Mouse (Mus musculus) olfactory bulb, adult 2 months (tissue): ENCODE results near the gene Naif1. TPM values are rescaled to one million over a fixed set of nuclear protein-coding genes. Genes with fewer than 3 reads are reported as not detected.
A peak's percentile ranks its signal among the peaks of the same experiment; 100 is the strongest.

Experiments used
- H3K27ac ChIP-seq: fragments of 200-500 bp; 2 replicates; pipeline ENCODE4 v1.5.1; 2012; ENCODE audit warnings: low read depth, low read length; ENCODE audit not compliant: insufficient read depth
- H3K4me1 ChIP-seq: fragments of 200-500 bp; 2 replicates; pipeline ENCODE4 v1.6.1; 2012; ENCODE audit warnings: low read length; ENCODE audit not compliant: control insufficient read depth, insufficient read depth
- H3K4me3 ChIP-seq: fragments of 200-500 bp; 2 replicates; pipeline ENCODE4 v1.5.1; 2012; ENCODE audit warnings: mild to moderate bottlenecking, low read depth, low read length, moderate library complexity; ENCODE audit not compliant: insufficient read depth
- CTCF ChIP-seq: fragments of 200-500 bp; IDR thresholded peaks from 2 replicates; pipeline ENCODE4 v1.5.1; 2012; ENCODE audit warnings: low read depth, mild to moderate bottlenecking, low read length, moderate library complexity; ENCODE audit not compliant: insufficient read depth
- POLR2A ChIP-seq: fragments of 200-500 bp; IDR thresholded peaks from 2 replicates; pipeline ENCODE4 v1.6.1; 2012; ENCODE audit warnings: mild to moderate bottlenecking, low read depth, low read length, moderate library complexity; ENCODE audit not compliant: insufficient read depth
- WGBS: fragments of 180-500 bp; shearing (Covaris S2); methylation state at CpG from one replicate; pipeline ENCODE4 v1.1.7; 2018; 5-methylcytosine and 5-hydroxymethylcytosine counted together
- polyA plus RNA-seq: library from polyadenylated mRNA; stranded (reverse); fragments of >200 nt; gene quantifications from 2 replicates; pipeline ENCODE4 v1.2.4, GENCODE M21; 2012; ENCODE audit warnings: low replicate concordance; ENCODE audit not compliant: missing spikeins, insufficient read depth, insufficient read length

Naif1 gene
- polyA plus RNA-seq, 1 experiment = not detected

DNA sequence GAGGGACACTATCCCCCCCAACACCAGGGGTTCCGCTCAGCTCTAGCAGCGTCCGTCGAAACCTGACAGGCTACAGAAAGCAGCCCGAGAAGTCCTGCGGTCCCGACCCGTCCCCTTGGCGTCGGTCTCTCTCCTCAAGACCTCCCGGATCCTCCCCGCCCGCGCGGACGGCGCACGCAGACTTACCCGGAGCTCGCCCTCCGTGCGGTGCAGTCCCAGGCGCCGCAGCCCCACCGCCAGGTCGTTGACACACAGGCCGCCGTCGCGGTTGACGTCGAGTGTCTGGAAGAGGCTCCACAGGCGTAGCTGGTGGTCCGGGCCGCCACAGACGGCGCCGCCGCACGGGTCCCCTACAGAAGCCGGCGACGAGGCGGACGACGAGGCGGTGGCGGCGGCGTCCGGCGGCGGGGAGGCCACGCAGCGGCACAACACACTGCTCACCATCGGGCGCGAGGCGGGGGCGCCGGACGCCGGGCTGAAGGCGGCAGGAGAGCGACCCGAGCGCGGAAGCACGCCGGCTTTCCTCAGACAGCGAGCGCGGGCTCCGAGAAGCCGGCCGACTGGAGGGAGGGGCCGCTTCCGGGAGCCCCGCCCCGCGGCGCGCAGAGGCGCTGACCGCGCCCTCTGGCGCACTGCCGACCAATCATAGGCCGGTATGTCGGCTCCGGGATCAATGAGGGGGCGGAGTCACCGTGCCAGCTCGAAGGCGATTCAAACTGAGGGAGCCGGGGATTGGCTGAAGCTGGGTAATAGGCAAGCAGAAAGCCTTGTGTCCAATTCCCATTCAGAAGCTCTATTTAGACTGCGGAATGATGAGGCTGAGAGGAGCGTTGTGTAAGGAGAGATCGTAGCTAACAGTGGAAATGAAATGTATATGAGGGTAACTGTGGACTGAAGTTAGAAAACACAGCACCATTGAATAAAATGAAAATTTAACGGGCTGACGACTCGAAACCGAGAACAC lies 906 bp downstream of the Naif1 start, which contains the start of gene Slc25a25:
Gene Slc25a25, minus strand, starts transcription at position 565 of the 964 bp plus-strand sequence.
- under 1% methylated on average over 103 of the region's 103 CpGs for WGBS
- TF ChIP-seq POLR2A (peak; percentile 76), CTCF (no peak)
- peak within 1 kb of the TSS; percentile 62 for H3K4me3 ChIP-seq
- H3K27ac ChIP-seq = peak within 1 kb of the TSS; percentile 98
- H3K4me1 ChIP-seq = peaks cover 19% of the 10 kb centered on the region

DNA sequence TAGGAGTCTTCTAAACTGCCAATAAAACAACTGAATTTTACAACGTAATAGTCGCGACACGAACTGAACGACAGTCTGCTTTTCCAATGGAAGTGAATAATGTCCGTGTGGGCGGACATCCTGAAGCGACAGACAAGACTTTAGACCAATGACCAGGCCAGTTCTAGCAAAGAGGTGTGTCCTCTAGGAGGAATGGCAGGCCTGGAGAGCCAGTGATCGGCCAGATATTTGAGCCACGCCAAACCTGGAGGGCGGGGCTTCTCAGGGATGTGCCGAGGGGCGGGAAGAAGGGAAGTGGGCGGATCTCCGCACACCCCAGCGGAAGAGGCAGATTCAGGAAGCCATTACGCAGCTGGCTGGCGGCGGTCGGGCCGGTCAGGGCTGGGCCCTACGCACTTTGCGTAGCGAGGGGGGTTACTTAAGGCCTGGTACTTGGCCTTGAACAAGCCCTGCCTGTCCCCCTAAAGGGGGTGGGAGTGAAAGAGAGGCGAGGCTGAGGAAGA lies 1.7 kb downstream of the Naif1 start:
- peaks cover 18% of the 10 kb centered on the region for H3K4me1 ChIP-seq
- peak overlapping the region; percentile 98 for H3K27ac ChIP-seq
- TF ChIP-seq POLR2A (no peak), CTCF (no peak)
- under 1% methylated on average over 25 of the region's 25 CpGs for WGBS
- peak overlapping the region; percentile 11 for H3K4me3 ChIP-seq

DNA sequence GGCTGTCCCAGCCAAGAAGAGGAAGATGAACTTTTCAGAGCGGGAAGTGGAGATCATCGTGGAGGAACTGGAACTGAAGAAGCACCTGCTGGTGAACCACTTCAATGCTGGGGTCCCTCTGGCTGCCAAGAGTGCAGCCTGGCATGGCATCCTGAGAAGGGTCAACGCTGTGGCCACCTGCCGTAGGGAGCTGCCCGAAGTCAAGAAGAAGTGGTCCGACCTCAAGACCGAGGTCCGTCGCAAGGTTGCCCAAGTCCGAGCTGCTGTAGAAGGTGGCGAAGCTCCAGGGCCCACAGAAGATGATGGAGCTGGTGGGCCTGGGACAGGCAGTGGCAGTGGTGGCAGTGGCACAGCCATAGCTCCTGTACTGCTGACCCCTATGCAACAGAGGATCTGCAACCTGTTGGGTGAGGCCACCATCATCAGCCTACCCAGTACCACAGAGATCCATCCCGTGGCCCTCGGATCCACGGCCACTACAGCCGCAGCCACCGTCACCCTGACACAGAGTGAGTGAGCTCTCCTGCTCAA lies 2.2 kb downstream of the Naif1 start:
- 92% methylated on average over 16 of the region's 16 CpGs for WGBS
- Histone ChIP-seq H3K4me3 (peak overlapping the region; percentile 11), H3K27ac (peak overlapping the region; percentile 41; the same call in 1 of the 2 replicates), H3K4me1 (peaks cover 17% of the 10 kb centered on the region)
- no peak for TF ChIP-seq POLR2A
- no peak for TF ChIP-seq CTCF

DNA sequence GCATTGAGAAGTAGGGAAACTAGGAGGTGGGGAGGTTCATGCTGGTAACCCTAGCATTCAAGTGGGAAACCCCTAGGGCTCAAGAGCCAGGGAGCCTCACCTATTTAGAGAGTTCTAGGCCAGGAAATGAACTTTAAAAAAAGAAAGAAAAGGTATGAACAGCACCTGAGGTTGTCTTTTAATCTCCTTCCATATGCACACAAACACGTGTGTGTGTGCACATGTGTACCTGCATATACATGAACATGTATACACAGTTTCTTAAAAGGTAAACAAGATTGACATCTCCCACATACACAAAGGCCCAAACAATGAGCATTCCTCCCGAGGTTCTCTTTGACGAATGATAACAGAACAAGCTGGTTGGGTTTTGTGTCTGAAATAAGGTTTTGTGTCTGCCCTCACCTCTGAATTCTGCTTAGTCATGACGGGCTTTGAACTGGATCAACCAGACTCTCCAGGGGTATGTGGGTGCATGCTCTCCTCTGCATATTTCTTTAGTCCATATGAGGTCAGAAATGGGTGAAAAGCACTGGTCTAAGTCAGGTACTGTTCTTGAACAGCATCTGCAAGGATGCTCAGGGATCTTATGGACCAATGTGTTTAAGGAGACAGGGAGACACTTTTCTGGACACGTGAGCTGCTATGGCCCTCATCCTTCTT lies 3.5 kb downstream of the Naif1 start:
- Histone ChIP-seq H3K4me3 (no peak overlapping the region), H3K4me1 (peaks cover 10% of the 10 kb centered on the region), H3K27ac (no peak overlapping the region)
- 77% methylated on average over 5 of the region's 5 CpGs for WGBS
- TF ChIP-seq CTCF (no peak), POLR2A (no peak)

DNA sequence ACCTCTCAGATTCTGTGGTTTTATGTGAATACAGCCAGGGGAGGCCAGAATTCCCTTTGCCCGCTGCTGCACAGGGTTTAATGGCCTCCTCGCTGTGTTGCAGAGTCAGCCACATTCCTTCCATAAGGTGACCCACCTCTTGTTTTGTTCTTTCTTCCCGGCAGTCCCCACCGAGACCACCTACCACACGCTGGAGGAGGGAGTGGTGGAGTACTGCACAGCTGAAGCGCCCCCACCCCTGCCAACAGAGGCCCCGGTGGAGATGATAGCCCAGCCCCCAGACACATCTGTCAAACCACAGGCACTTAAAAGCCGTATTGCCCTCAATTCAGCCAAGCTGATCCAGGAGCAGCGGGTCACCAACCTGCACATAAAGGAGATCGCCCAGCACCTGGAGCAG lies 4.4 kb downstream of the Naif1 start:
- Histone ChIP-seq H3K4me1 (peaks cover 10% of the 10 kb centered on the region), H3K27ac (no peak overlapping the region), H3K4me3 (no peak overlapping the region)
- 86% methylated on average over 10 of the region's 10 CpGs for WGBS
- TF ChIP-seq CTCF = no peak
- no peak for TF ChIP-seq POLR2A

DNA sequence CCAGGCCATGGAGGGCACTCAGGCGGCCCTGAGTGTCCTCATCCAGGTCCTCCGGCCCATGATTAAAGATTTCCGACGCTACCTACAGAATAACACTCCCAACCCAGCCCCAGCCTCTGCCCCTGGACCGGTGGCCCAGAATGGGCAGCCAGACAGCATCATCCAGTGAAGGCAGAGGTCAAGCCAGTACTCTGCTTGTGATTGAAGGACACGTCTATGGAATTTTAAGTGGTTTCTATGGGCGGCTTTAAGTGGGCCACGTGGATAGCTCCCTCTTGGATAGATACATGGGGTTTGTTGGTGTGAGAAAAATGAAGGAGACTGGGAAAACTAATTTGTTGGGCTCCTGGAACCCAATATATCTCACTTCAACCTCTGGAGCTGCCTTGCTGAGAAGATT lies 4.8 kb downstream of the Naif1 start:
- H3K4me3 ChIP-seq = no peak overlapping the region
- no peak overlapping the region for H3K27ac ChIP-seq
- 99% methylated on average over 8 of the region's 8 CpGs for WGBS
- H3K4me1 ChIP-seq = peaks cover 10% of the 10 kb centered on the region
- no peak for TF ChIP-seq POLR2A

DNA sequence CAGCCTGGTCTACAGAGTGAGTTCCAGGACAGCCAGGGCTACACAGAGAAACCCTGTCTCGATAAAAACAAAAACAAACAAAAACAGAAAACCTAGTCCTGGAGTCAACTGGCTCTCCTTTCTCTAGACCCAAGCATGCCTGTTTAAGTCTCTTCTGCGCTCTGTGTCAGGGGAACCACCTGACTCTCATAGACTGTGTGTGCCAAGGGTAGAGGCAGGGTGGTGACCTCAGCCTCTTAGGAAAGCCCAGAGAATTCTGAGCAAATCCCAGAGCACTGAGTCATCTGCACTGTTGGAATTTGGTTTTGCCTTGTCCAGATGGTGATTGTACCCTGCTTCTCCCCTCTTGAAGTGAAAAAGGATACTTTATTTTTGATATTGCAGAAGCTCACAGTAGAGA lies 8.0 kb downstream of the Naif1 start:
- H3K4me3 ChIP-seq = no peak overlapping the region
- WGBS = 84% methylated on average over 2 of the region's 2 CpGs
- TF ChIP-seq CTCF (no peak), POLR2A (no peak)
- no peaks in the 10 kb centered on the region for H3K4me1 ChIP-seq
- H3K27ac ChIP-seq = no peak overlapping the region

DNA sequence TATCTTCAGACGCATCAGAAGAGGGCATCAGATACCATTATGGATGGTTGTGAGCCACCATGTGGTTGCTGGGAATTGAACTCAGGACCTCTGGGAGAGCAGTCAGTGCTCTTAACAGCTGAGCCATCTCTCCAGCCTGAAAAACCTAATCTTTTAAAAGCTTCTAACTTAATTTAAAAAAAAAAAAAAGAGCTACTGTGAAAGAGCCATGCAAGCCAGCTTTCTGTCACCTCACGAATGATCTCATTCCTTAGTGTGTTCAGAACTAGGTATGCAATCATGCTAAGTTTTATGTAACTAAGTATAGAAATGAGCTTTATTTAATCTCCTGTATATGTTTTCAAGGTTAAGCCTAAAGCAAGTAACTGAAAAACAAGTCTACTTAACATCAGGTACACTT lies 9.4 kb downstream of the Naif1 start:
- no peaks in the 10 kb centered on the region for H3K4me1 ChIP-seq
- WGBS = 93% methylated on average over 2 of the region's 2 CpGs
- TF ChIP-seq POLR2A = no peak
- no peak for TF ChIP-seq CTCF
- H3K27ac ChIP-seq = no peak overlapping the region
- no peak overlapping the region for H3K4me3 ChIP-seq
